Comparison of ENCODE assay signal across 15 mouse cellular contexts in genomic region chr4:133680206-133680786, GRCm38 (mm10). TPM values are rescaled to one million over a fixed set of nuclear protein-coding genes. Genes with fewer than 3 reads are reported as not detected.
A peak's percentile ranks its signal among the peaks of the same experiment; 100 is the strongest.
DNase-seq lines count a peak whose midpoint lies in the region; ATAC-seq and TF ChIP-seq lines count a peak whose summit lies in the region.
"Had no signal": no experiment of that assay in that cellular context is flagged by ENCODE, and none has a peak within 500 bp of the region (broad histone marks: within the 10 kb centered on the region; RNA-seq: fewer than 3 reads in every experiment).

No protein-coding gene starts in this region.

- no peak overlapping the region for H3K9ac ChIP-seq in intestine, embryonic 15.5 days
- no peak overlapping the region for H3K9ac ChIP-seq in intestine, embryonic 16.5 days (ENCODE audit: low read depth, low read length)
- H3K9ac ChIP-seq: embryonic facial prominence, embryonic 15.5 days; forebrain, embryonic 12.5 days; limb, embryonic 12.5 days; neural tube, embryonic 15.5 days had no signal

- H3K4me1 ChIP-seq in intestine, embryonic 15.5 days (replicated peaks): peaks cover 19% of the 10 kb centered on the region
- peaks cover 10% of the 10 kb centered on the region; the same call in 1 of the 2 replicates for H3K4me1 ChIP-seq in intestine, embryonic 16.5 days (ENCODE audit: control insufficient read depth, insufficient read depth, low read length)
- H3K4me1 ChIP-seq in E14TG2a.4 (replicated peaks; ENCODE audit: low read depth, low read length): peaks cover 89% of the 10 kb centered on the region

- DNase-seq in adrenal gland, postnatal 14 days: peak; percentile 49
- no peak for DNase-seq in adrenal gland, adult 8-10 months
- DNase-seq in yolk sac, embryonic 10.5 days (ENCODE audit: low spot score): no peak
- DNase-seq: kidney, adult 2 months; lung, adult 2 months had no signal

- no peak overlapping the region for H3K4me2 ChIP-seq in intestine, embryonic 15.5 days (replicated peaks)
- no peak overlapping the region for H3K4me2 ChIP-seq in intestine, embryonic 16.5 days (ENCODE audit: low read depth, low read length)
- H3K4me2 ChIP-seq: embryonic facial prominence, embryonic 15.5 days; forebrain, embryonic 12.5 days; limb, embryonic 12.5 days; neural tube, embryonic 15.5 days had no signal

- TF ChIP-seq CTCF in E14TG2a.4 (conservative IDR thresholded peaks at IDR 0.05; ENCODE audit: low read length): no peak

- H3K9me3 ChIP-seq in intestine, embryonic 15.5 days: no peaks in the 10 kb centered on the region
- H3K9me3 ChIP-seq in intestine, embryonic 16.5 days (ENCODE audit: control insufficient read depth, low read length): no peaks in the 10 kb centered on the region
- no peaks in the 10 kb centered on the region for H3K9me3 ChIP-seq in E14TG2a.4 (ENCODE audit: low read length)
- H3K9me3 ChIP-seq: embryonic facial prominence, embryonic 15.5 days; forebrain, embryonic 12.5 days; limb, embryonic 12.5 days; neural tube, embryonic 15.5 days had no signal

- no peak overlapping the region for H3K27ac ChIP-seq in intestine, embryonic 15.5 days
- H3K27ac ChIP-seq in intestine, embryonic 16.5 days (ENCODE audit: low read length): no peak overlapping the region
- H3K27ac ChIP-seq: embryonic facial prominence, embryonic 15.5 days; forebrain, embryonic 12.5 days; left cerebral cortex, adult 2 months; limb, embryonic 12.5 days had no signal

- no peak overlapping the region for H3K4me3 ChIP-seq in intestine, embryonic 15.5 days (replicated peaks)
- no peak overlapping the region for H3K4me3 ChIP-seq in intestine, embryonic 16.5 days (ENCODE audit: low read length)
- H3K4me3 ChIP-seq in E14TG2a.4 (replicated peaks; ENCODE audit: low read length): 0 out of 2 replicates have a peak overlapping the region, but pooled peaks have one; percentile 4
- H3K4me3 ChIP-seq: embryonic facial prominence, embryonic 15.5 days; forebrain, embryonic 12.5 days; left cerebral cortex, adult 2 months; limb, embryonic 12.5 days; neural tube, embryonic 15.5 days had no signal

- 86% methylated on average over 14 of the region's 14 CpGs for WGBS in intestine, embryonic 15.5 days
- WGBS in intestine, embryonic 16.5 days: 87% methylated on average over 14 of the region's 14 CpGs

- no peaks in the 10 kb centered on the region for H3K27me3 ChIP-seq in intestine, embryonic 15.5 days (replicated peaks)
- H3K27me3 ChIP-seq in intestine, embryonic 16.5 days (replicated peaks; ENCODE audit: control insufficient read depth, insufficient read depth, low read length): no peaks in the 10 kb centered on the region
- no peaks in the 10 kb centered on the region for H3K27me3 ChIP-seq in E14TG2a.4 (ENCODE audit: insufficient read depth, low read length)
- H3K27me3 ChIP-seq: embryonic facial prominence, embryonic 15.5 days; forebrain, embryonic 12.5 days; limb, embryonic 12.5 days; neural tube, embryonic 15.5 days had no signal

- H3K36me3 ChIP-seq in intestine, embryonic 15.5 days: peaks cover 50% of the 10 kb centered on the region
- H3K36me3 ChIP-seq in intestine, embryonic 16.5 days (ENCODE audit: control insufficient read depth, insufficient read depth, low read length): peaks cover 28% of the 10 kb centered on the region
- H3K36me3 ChIP-seq in E14TG2a.4 (ENCODE audit: insufficient read depth, low read length): peaks cover 81% of the 10 kb centered on the region

- 0 out of 2 replicates have a peak, but pooled peaks have one; percentile 7 for ATAC-seq in intestine, embryonic 15.5 days
- ATAC-seq in intestine, embryonic 16.5 days: no peak
- ATAC-seq in monocyte, adult 5-6 weeks (replicated peaks; ENCODE audit: insufficient number of reproducible peaks, low FRiP score, low TSS enrichment, poor library complexity, severe bottlenecking): peak; percentile 45; the same call in 1 of the 2 replicates
- ATAC-seq in activated CD4-positive, CD25-positive, alpha-beta regulatory T cell, adult 4 months: no peak

RNA-seq across cellular contexts. Expression of gene Pigv, which starts 7.8 kb away (rescaled TPM):
- 13.9 and 17.2 TPM in 2 replicates for total RNA-seq in adrenal gland, postnatal 14 days (2021)
- total RNA-seq in adrenal gland, adult 8-10 months (2022): 10 to 100 TPM; 26.0 to 31.0 (median 27.3) TPM
- polyA plus RNA-seq in intestine, embryonic 15.5 days (2015; fragmentation: Nextera tagmentation; extraction: Ambion mirVana): 16.9 and 17.7 TPM in 2 replicates
- polyA plus RNA-seq in intestine, embryonic 16.5 days (2015; fragmentation: Nextera tagmentation; extraction: Ambion mirVana): 16.6 and 18.5 TPM in 2 replicates
- total RNA-seq in monocyte, adult 5-6 weeks (2017): 3.5 to 16.0 TPM (median 5.7 TPM) in 3 replicates
- polyA plus RNA-seq in activated CD4-positive, CD25-positive, alpha-beta regulatory T cell, adult 4 months (2017; shearing (Covaris generic)): 10 to 100 TPM; 10.6 to 11.9 TPM

RNA-seq across cellular contexts. Expression of gene Zdhhc18, which starts 30.3 kb away (rescaled TPM):
- total RNA-seq in adrenal gland, postnatal 14 days (2021): 16.9 and 29.9 TPM in 2 replicates
- 10 to 100 TPM; 17.9 to 39.5 (median 29.0) TPM for total RNA-seq in adrenal gland, adult 8-10 months (2022)
- 2.0 and 4.1 TPM in 2 replicates for polyA plus RNA-seq in intestine, embryonic 15.5 days (2015; fragmentation: Nextera tagmentation; extraction: Ambion mirVana)
- polyA plus RNA-seq in intestine, embryonic 16.5 days (2015; fragmentation: Nextera tagmentation; extraction: Ambion mirVana): 1.3 and 1.6 TPM in 2 replicates
- total RNA-seq in monocyte, adult 5-6 weeks (2017): 12.8 to 48.9 TPM (median 20.8 TPM) in 3 replicates
- polyA plus RNA-seq in activated CD4-positive, CD25-positive, alpha-beta regulatory T cell, adult 4 months (2017; shearing (Covaris generic)): 10 to 100 TPM; 25.8 to 28.8 TPM

Comparison
In these comparisons a context has a peak if more than half of its experiments do, and no peak if none do; other contexts are left out.
1. ATAC-seq: peak in intestine, embryonic 15.5 days (single experiment) and monocyte, adult 5-6 weeks (single experiment); none in intestine, embryonic 16.5 days (single experiment) and activated CD4-positive, CD25-positive, alpha-beta regulatory T cell, adult 4 months (single experiment).